Mouse (Mus musculus) kidney, embryonic 16.5 days (tissue): Measurements from ENCODE around the gene Vsir. TPM values are rescaled to one million over a fixed set of nuclear protein-coding genes. Genes with fewer than 3 reads are reported as not detected.
A peak's percentile ranks its signal among the peaks of the same experiment; 100 is the strongest.

ENCODE experiments used
- ATAC-seq: fragments of 200-750 bp; cut with Nextera tagmentation; 2 replicates; pipeline ENCODE4 v1.8.0; 2017; ENCODE audit warnings: moderate TSS enrichment; ENCODE audit not compliant: low FRiP score, low TSS enrichment
- H3K27ac ChIP-seq: fragments of 300-500 bp; sonication (generic); 2 replicates; pipeline ENCODE4 v1.5.1; 2014; ENCODE audit warnings: low read length
- H3K27me3 ChIP-seq: fragments of 300-500 bp; sonication (generic); 2 replicates; pipeline ENCODE4 v1.6.1; 2014; ENCODE audit warnings: low read length, control low read depth, mixed read lengths; ENCODE audit not compliant: insufficient read depth
- H3K36me3 ChIP-seq: fragments of 300-500 bp; sonication (generic); 2 replicates; pipeline ENCODE4 v1.6.1; 2014; ENCODE audit warnings: low read length, control low read depth, mixed read lengths; ENCODE audit not compliant: insufficient read depth
- H3K4me1 ChIP-seq: fragments of 300-500 bp; sonication (generic); 2 replicates; pipeline ENCODE4 v1.6.1; 2014; ENCODE audit warnings: low read length, control low read depth, mixed read lengths; ENCODE audit not compliant: insufficient read depth
- H3K4me2 ChIP-seq: fragments of 300-500 bp; sonication (generic); replicated peaks from 2 replicates; pipeline ENCODE4 v1.6.1; 2014; ENCODE audit warnings: low read depth, low read length
- H3K4me3 ChIP-seq: fragments of 300-500 bp; sonication (generic); 2 replicates; pipeline ENCODE4 v1.5.1; 2014; ENCODE audit warnings: mild to moderate bottlenecking, low read length
- H3K9ac ChIP-seq: fragments of 300-500 bp; sonication (generic); replicated peaks from 2 replicates; pipeline ENCODE4 v1.6.1; 2014; ENCODE audit warnings: low read length
- H3K9me3 ChIP-seq: fragments of 300-500 bp; sonication (generic); 2 replicates; pipeline ENCODE4 v1.6.1; 2016; ENCODE audit warnings: low read length, control low read depth
- WGBS: fragments of 180-500 bp; shearing (Covaris S2); extraction: QIAGEN DNeasy Blood & Tissue Kit; methylation state at CpG from one replicate; pipeline ENCODE4 v1.1.7; 2014; 5-methylcytosine and 5-hydroxymethylcytosine counted together
- polyA plus RNA-seq: library from polyadenylated mRNA; unstranded; fragments of >200 nt; fragmentation: Nextera tagmentation; extraction: Ambion mirVana; gene quantifications from 2 replicates; pipeline ENCODE4 v1.2.1, GENCODE M21; 2015

Gene Vsir
- polyA plus RNA-seq, 1 experiment from 2014 or later: 4.2 TPM

- Histone ChIP-seq H3K36me3 (no peaks in the 10 kb centered on the region), H3K4me1 (peaks cover 12% of the 10 kb centered on the region; the same call in 1 of the 2 replicates), H3K27ac (no peak overlapping the region), H3K9me3 (no peaks in the 10 kb centered on the region), H3K9ac (no peak overlapping the region), H3K27me3 (no peaks in the 10 kb centered on the region), H3K4me2 (no peak overlapping the region), H3K4me3 (no peak overlapping the region)
- WGBS: 62% methylated on average over 6 of the region's 6 CpGs
- no peak for ATAC-seq
Observed at GRCm38 (mm10) chr10:60363426-60363825, 16.8 kb downstream of the Vsir start.

GRCm38 (mm10) chr10:60367145-60367544 lies 20.5 kb downstream of the Vsir start:
- H3K4me2 ChIP-seq: no peak overlapping the region
- no peak for ATAC-seq
- H3K4me3 ChIP-seq: no peak overlapping the region
- peaks cover 9% of the 10 kb centered on the region for H3K4me1 ChIP-seq
- H3K9me3 ChIP-seq: no peaks in the 10 kb centered on the region
- no peak overlapping the region for H3K9ac ChIP-seq
- 65% methylated on average over 2 of the region's 2 CpGs for WGBS
- H3K27ac ChIP-seq: no peak overlapping the region
- no peaks in the 10 kb centered on the region for H3K36me3 ChIP-seq
- no peaks in the 10 kb centered on the region for H3K27me3 ChIP-seq

GRCm38 (mm10) chr10:60367904-60368303 lies 21.3 kb downstream of the Vsir start:
- Histone ChIP-seq H3K9ac (no peak overlapping the region), H3K9me3 (no peaks in the 10 kb centered on the region), H3K27ac (no peak overlapping the region), H3K4me1 (peaks cover 4% of the 10 kb centered on the region; the same call in 1 of the 2 replicates), H3K36me3 (no peaks in the 10 kb centered on the region), H3K4me3 (no peak overlapping the region), H3K27me3 (no peaks in the 10 kb centered on the region), H3K4me2 (no peak overlapping the region)
- 75% methylated on average over 4 of the region's 4 CpGs for WGBS
- no peak for ATAC-seq

- ATAC-seq: no peak
- Histone ChIP-seq H3K27me3 (no peaks in the 10 kb centered on the region), H3K27ac (no peak overlapping the region), H3K9ac (no peak overlapping the region; the same call in 1 of the 2 replicates), H3K9me3 (no peaks in the 10 kb centered on the region), H3K4me1 (peaks cover 8% of the 10 kb centered on the region), H3K4me3 (no peak overlapping the region), H3K4me2 (no peak overlapping the region), H3K36me3 (no peaks in the 10 kb centered on the region)
- 79% methylated on average over 6 of the region's 6 CpGs for WGBS
Observed at GRCm38 (mm10) chr10:60369405-60369804, 22.8 kb downstream of the Vsir start.

GRCm38 (mm10) chr10:60370098-60370497 lies 23.4 kb downstream of the Vsir start:
- Histone ChIP-seq H3K27me3 (no peaks in the 10 kb centered on the region), H3K4me2 (no peak overlapping the region), H3K4me1 (peaks cover 8% of the 10 kb centered on the region), H3K27ac (no peak overlapping the region), H3K9me3 (no peaks in the 10 kb centered on the region), H3K4me3 (no peak overlapping the region), H3K9ac (no peak overlapping the region), H3K36me3 (no peaks in the 10 kb centered on the region)
- no peak for ATAC-seq
- 73% methylated on average over 2 of the region's 2 CpGs for WGBS

GRCm38 (mm10) chr10:60370601-60371061 lies 24.0 kb downstream of the Vsir start:
- H3K4me3 ChIP-seq: no peak overlapping the region
- ATAC-seq: no peak
- no peak overlapping the region for H3K9ac ChIP-seq
- peaks cover 8% of the 10 kb centered on the region for H3K4me1 ChIP-seq
- H3K4me2 ChIP-seq: no peak overlapping the region
- WGBS: 81% methylated on average over 5 of the region's 5 CpGs
- no peak overlapping the region for H3K27ac ChIP-seq
- no peaks in the 10 kb centered on the region for H3K27me3 ChIP-seq
- H3K36me3 ChIP-seq: no peaks in the 10 kb centered on the region
- H3K9me3 ChIP-seq: no peaks in the 10 kb centered on the region

GRCm38 (mm10) chr10:60371596-60372386 lies 25.1 kb downstream of the Vsir start:
- no peaks in the 10 kb centered on the region for H3K27me3 ChIP-seq
- H3K27ac ChIP-seq: no peak overlapping the region
- no peak overlapping the region for H3K9ac ChIP-seq
- no peak overlapping the region for H3K4me3 ChIP-seq
- H3K4me1 ChIP-seq: peaks cover 8% of the 10 kb centered on the region
- no peaks in the 10 kb centered on the region for H3K9me3 ChIP-seq
- no peak for ATAC-seq
- H3K4me2 ChIP-seq: no peak overlapping the region
- WGBS: 74% methylated on average over 5 of the region's 5 CpGs
- no peaks in the 10 kb centered on the region for H3K36me3 ChIP-seq

GRCm38 (mm10) chr10:60373543-60373936 lies 26.9 kb downstream of the Vsir start:
- ATAC-seq: no peak
- H3K27ac ChIP-seq: peak overlapping the region; percentile 36; the same call in 1 of the 2 replicates
- no peak overlapping the region for H3K9ac ChIP-seq
- WGBS: 41% methylated on average over 6 of the region's 6 CpGs
- no peaks in the 10 kb centered on the region for H3K36me3 ChIP-seq
- H3K4me2 ChIP-seq: no peak overlapping the region
- H3K9me3 ChIP-seq: no peaks in the 10 kb centered on the region
- peaks cover 8% of the 10 kb centered on the region for H3K4me1 ChIP-seq
- no peaks in the 10 kb centered on the region for H3K27me3 ChIP-seq
- H3K4me3 ChIP-seq: no peak overlapping the region

- Histone ChIP-seq H3K27me3 (no peaks in the 10 kb centered on the region), H3K27ac (peak overlapping the region; percentile 36), H3K4me2 (no peak overlapping the region), H3K36me3 (no peaks in the 10 kb centered on the region), H3K9me3 (no peaks in the 10 kb centered on the region), H3K4me3 (no peak overlapping the region), H3K9ac (no peak overlapping the region), H3K4me1 (peaks cover 8% of the 10 kb centered on the region)
- ATAC-seq: peak; percentile 55
- WGBS: 49% methylated on average over 8 of the region's 8 CpGs
Observed at GRCm38 (mm10) chr10:60373937-60374578, 27.4 kb downstream of the Vsir start.

- Histone ChIP-seq H3K9ac (no peak overlapping the region), H3K27ac (no peak overlapping the region), H3K4me3 (no peak overlapping the region), H3K4me1 (peaks cover 4% of the 10 kb centered on the region; the same call in 1 of the 2 replicates), H3K9me3 (no peaks in the 10 kb centered on the region), H3K36me3 (no peaks in the 10 kb centered on the region), H3K4me2 (no peak overlapping the region), H3K27me3 (no peaks in the 10 kb centered on the region)
- 89% methylated on average over 16 of the region's 16 CpGs for WGBS
- no peak for ATAC-seq
Observed at GRCm38 (mm10) chr10:60376704-60377103, 30.1 kb downstream of the Vsir start.
